Mouse (Mus musculus) spleen, postnatal 4 days (tissue): ENCODE results near the gene Pank3.
"Not testable (repeated sequence)": the region's sequence is repeated elsewhere in the genome, so short reads cannot be mapped to it uniquely, and the experiment has no call there.

Experiments
- DNase-seq, 2 experiments: peaks; one replicate each; pipeline ENCODE4 v3.0.0; 2022; ENCODE audit warnings: low spot score in 2 of 2

Gene Pank3

GRCm38 (mm10) chr11:35776452-35776851 lies 7.2 kb downstream of the Pank3 start:
- no peak for DNase-seq

- no peak for DNase-seq
Observed at GRCm38 (mm10) chr11:35780336-35780735, 11.1 kb downstream of the Pank3 start.

- no peak for DNase-seq
Observed at GRCm38 (mm10) chr11:35782444-35782843, 13.2 kb downstream of the Pank3 start.

DNA sequence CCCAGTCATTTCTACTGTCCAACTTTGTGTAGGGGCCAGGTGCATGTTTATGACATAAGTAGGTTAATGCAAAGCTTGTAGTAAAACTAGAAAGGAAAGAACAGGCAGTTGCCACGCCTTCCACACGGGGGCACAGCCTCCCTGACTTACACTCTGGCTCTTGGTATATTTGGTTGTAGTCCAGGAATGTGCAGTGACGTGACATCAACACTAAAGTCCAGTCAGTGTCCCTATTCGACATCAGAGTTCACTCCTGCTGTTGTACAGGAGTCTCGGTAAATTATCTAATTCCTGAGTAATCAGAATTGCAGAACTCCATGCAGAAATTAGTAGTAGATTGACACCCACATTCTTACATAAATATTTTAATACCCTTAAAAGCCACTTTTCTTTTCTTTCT lies 13.8 kb downstream of the Pank3 start:
- no peak for DNase-seq

DNA sequence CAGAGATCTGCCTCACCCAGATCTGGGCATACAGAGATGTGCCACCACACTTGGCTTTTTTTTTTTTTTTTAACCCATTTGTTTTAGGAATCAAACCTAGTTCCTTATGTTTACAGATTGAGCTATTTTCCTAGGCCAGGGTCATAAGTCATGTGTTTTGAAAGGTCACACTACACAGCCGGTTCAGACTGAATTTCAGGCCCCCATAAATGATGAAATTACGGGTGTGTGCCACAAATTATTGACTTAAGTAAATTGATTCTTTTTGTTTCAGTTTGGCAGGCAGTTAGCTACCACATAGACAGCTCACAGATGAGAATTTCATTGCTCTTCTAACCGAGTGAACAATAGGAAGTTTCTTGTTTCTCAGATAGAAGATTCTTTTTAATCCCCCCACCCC lies 14.7 kb downstream of the Pank3 start:
- no peak for DNase-seq

DNA sequence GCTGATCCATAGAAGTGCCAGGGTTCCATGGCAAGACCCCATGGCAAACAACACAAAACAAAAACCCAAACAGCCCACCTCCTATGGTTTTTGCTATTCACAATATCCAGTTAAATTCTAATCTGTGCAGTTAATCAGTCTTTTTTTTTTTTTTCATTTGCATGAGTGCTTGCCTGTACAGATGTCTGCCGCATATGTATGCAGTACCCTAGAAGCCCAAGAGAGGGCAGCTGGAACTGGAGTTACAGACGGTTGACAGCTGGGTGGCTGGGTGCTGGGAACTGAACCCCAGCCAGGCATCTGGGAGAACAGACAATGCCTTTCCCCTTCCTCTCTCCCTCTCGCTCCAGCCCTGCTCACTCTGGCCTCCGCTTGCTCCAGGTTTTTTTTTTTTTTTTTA lies 15.3 kb downstream of the Pank3 start:
- DNase-seq = no peak

GRCm38 (mm10) chr11:35788443-35788842 lies 19.2 kb downstream of the Pank3 start:
- no peak for DNase-seq

- not testable (repeated sequence) for DNase-seq
Observed at GRCm38 (mm10) chr11:35792800-35793199, 23.5 kb downstream of the Pank3 start.

GRCm38 (mm10) chr11:35797751-35798494 lies 28.6 kb downstream of the Pank3 start:
- DNase-seq = no peak

DNA sequence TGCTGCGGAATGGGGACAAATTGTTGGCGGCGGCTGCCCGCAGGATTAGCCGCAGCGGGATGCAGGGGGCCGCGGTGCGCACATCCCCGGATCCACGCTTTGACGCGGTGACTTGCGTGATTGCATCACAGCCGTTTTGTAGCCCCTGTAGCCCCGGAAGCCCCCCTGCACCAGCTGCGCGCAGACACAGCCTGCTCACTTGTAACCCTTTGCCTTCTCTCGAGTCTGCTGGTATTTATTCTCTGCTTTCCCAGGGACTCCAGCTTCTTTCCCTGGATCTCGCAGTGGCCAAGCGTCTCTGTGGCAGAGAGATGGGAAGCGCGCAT lies 29.2 kb downstream of the Pank3 start:
- no peak for DNase-seq

DNA sequence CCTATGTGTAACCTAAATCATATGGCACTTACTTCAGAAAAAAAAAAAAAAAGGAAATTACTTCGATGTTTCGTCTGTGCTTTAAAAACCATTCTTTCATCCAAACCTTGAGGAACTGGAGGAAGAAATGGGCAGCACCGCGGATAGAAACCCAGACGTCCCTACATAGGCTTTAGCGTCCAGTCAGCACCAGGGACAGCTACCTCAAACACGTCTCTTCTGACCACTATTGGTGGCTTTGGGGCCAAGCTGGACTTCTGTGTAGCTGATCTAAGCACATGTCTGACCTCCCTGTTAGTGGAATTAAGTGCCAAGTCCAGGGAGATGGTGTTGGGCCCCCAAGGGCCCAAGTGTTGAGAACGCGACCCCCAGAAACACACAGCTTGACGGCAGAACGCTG lies 29.6 kb downstream of the Pank3 start, which contains the start of gene Fbll1:
Gene Fbll1, minus strand, starts transcription at position 11 of the 400 bp plus-strand sequence.
- peak in 1 of 2 experiments; percentile 67 for DNase-seq

DNA sequence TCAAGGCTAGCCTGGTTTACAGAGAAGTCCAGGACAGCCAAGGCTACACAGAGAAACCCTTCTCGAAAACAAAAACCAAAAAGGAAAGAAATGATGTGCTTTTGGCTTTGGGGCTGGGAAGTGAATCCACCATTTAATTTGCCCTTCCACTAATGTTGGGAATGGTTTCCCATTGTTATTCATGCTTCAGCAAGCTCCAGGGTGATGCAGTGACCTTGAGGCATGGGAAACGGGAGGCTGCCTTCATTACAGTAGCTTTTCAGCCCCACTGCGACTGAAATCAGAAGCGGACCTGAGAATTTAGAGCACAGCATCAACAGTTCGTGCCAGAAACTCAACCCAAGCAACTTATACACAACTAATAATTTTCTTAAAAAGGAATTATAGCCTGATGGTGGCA lies 32.0 kb downstream of the Pank3 start:
- no peak for DNase-seq

- no peak for DNase-seq
Observed at GRCm38 (mm10) chr11:35811458-35811857, 42.2 kb downstream of the Pank3 start.

DNA sequence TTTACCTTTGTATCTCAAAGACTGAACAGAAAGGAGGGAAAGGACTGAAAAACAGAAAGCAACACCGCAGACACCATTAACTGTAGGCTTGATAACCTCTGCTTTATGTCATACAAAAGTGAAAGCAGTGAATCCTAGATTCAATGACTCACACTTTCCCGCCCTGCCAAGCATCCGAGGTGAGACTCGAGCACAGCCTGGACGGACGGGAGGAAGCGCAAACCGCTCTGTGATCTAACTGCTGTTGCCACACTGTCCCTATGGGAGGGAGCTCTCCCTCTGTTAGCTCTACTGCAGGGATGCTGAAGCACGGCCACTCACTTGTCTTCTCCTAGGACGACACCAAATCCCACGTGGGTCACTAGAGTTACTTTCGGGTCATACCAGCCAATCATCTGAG lies 47.0 kb downstream of the Pank3 start:
- DNase-seq = no peak

GRCm38 (mm10) chr11:35827714-35828113 lies 58.4 kb downstream of the Pank3 start:
- no peak for DNase-seq

GRCm38 (mm10) chr11:35832139-35832538 lies 62.9 kb downstream of the Pank3 start:
- DNase-seq = no peak

DNA sequence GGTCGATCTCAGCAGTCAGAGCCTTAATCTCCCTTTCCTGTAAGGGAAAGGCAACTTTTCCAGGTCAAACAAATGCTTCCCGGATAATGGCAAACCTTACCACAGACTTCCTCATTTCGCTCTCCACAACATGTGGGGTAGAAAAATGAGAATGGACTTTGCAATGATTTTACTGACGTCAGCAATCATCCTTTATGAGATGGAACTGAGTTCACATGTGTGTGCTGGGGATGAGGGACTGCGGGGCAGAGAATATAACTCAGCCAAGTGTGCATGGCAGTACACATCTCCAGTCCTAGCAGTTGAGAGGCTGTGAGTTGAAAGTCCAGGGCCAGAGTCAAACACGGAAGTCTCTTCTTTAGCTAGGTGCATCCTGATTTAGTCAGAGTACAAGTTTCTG lies 64.0 kb downstream of the Pank3 start:
- DNase-seq = no peak

- peak; percentile 91 to 97 for DNase-seq
Observed at GRCm38 (mm10) chr11:35834022-35834760, 64.9 kb downstream of the Pank3 start, which contains the start of gene Rars. TSS of gene Rars (minus strand) at chr11:35834506.

GRCm38 (mm10) chr11:35837156-35838126 lies 68.2 kb downstream of the Pank3 start:
- no peak for DNase-seq

DNA sequence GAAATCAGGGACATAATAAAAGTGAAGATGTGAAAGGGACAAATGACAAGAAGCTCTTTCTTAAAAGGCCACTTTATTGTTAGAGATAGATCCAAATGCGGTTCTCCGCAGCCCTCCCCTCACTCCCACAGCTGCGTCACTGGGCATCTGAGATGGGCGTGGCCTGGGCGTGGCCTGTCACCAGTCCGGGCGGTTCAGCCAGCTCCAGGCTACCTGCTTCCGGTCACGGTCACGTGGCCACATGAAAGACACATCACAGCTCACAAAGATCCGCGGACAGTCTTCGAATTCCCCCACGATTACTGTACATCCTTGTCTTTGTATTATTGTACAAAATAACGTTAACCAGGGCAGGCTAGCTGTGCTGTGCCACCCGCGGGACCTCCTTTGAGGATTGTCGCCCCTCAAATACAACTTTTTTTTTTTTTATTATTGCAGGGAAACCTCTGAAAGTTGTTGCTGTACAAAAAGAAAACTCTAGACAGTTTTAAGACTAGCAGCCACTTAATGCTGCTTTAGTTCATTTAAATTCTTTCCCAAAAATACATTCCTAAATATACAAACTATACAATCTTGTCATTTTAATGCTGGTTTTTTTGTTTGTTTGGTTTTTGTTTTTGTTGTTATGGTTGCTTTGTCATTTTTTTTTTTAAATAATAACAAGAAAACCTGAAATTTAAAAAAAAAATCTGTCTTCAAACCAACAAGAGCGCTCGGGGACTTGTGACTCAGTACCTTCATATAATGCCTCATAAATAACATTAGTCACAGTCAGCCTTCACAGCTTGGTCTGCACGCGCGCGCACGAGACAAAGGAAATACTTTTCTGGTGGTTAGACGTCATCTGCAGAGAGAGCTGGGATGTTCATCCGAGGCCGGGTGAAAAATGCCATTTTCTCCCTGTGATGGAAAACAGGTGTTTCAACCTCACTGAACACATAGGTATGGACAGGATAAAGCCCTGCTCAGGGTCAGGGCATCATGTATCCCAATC lies 69.4 kb downstream of the Pank3 start:
- DNase-seq = peak; percentile 88 to 92

GRCm38 (mm10) chr11:35840282-35840681 lies 71.0 kb downstream of the Pank3 start:
- DNase-seq = peak in 1 of 2 experiments; percentile 67
